Mouse (Mus musculus) stomach, postnatal 0 days (tissue): ENCODE measurements around the gene Cactin. TPM values are rescaled to one million over a fixed set of nuclear protein-coding genes. Genes with fewer than 3 reads are reported as not detected.

ENCODE experiments used
- ATAC-seq: fragments of 200-750 bp; cut with Nextera tagmentation; 2 replicates; pipeline ENCODE4 v1.8.0; 2017; ENCODE audit not compliant: low FRiP score, low TSS enrichment
- DNase-seq: peaks from one replicate; pipeline ENCODE4 v3.0.0-alpha.2; 2016; ENCODE audit warnings: low spot score
- H3K27ac ChIP-seq: fragments of 300-500 bp; sonication (generic); replicated peaks from 2 replicates; pipeline ENCODE4 v1.5.1; 2014; ENCODE audit warnings: mild to moderate bottlenecking, control low read depth
- H3K27me3 ChIP-seq: fragments of 300-500 bp; sonication (generic); 2 replicates; pipeline ENCODE4 v1.6.1; 2014; ENCODE audit warnings: low read length; ENCODE audit not compliant: control insufficient read depth, insufficient read depth
- H3K36me3 ChIP-seq: fragments of 300-500 bp; sonication (generic); 2 replicates; pipeline ENCODE4 v1.6.1; 2014; ENCODE audit warnings: low read length, mixed read lengths; ENCODE audit not compliant: control insufficient read depth, insufficient read depth
- H3K4me1 ChIP-seq: fragments of 300-500 bp; sonication (generic); replicated peaks from 2 replicates; pipeline ENCODE4 v1.6.1; 2014; ENCODE audit warnings: antibody characterized with exemption; ENCODE audit not compliant: control insufficient read depth, insufficient read depth
- H3K4me2 ChIP-seq: fragments of 300-500 bp; sonication (generic); replicated peaks from 2 replicates; pipeline ENCODE4 v1.6.1; 2014; ENCODE audit warnings: low read depth, mild to moderate bottlenecking, control low read depth, moderate library complexity
- H3K4me3 ChIP-seq: fragments of 300-500 bp; sonication (generic); 2 replicates; pipeline ENCODE4 v1.5.1; 2014; ENCODE audit warnings: low read depth, low read length, control low read depth
- H3K9ac ChIP-seq: fragments of 300-500 bp; sonication (generic); 2 replicates; pipeline ENCODE4 v1.6.1; 2014; ENCODE audit warnings: mild to moderate bottlenecking, low read length, control low read depth, mixed read lengths
- H3K9me3 ChIP-seq: fragments of 300-500 bp; sonication (generic); 2 replicates; pipeline ENCODE4 v1.6.1; 2016; ENCODE audit warnings: low read length; ENCODE audit not compliant: control insufficient read depth
- CTCF ChIP-seq: IDR thresholded peaks from 2 replicates; pipeline ENCODE4 v1.5.1; 2016; ENCODE audit warnings: antibody characterized with exemption, low read depth, mild to moderate bottlenecking, moderate library complexity
- EP300 ChIP-seq: optimal IDR thresholded peaks from 2 replicates; pipeline ENCODE3; 2016; ENCODE audit warnings: antibody characterized with exemption
- WGBS: fragments of 180-500 bp; shearing (Covaris S2); extraction: QIAGEN DNeasy Blood & Tissue Kit; methylation state at CpG from one replicate; pipeline ENCODE4 v1.1.7; 2014; 5-methylcytosine and 5-hydroxymethylcytosine counted together
- polyA plus RNA-seq: library from polyadenylated mRNA; unstranded; fragments of >200 nt; fragmentation: Nextera tagmentation; extraction: Ambion mirVana; gene quantifications from 2 replicates; pipeline ENCODE4 v1.2.1, GENCODE M21; 2015

The Cactin gene
- polyA plus RNA-seq, 1 experiment from 2014 or later: 16.2 TPM

DNA sequence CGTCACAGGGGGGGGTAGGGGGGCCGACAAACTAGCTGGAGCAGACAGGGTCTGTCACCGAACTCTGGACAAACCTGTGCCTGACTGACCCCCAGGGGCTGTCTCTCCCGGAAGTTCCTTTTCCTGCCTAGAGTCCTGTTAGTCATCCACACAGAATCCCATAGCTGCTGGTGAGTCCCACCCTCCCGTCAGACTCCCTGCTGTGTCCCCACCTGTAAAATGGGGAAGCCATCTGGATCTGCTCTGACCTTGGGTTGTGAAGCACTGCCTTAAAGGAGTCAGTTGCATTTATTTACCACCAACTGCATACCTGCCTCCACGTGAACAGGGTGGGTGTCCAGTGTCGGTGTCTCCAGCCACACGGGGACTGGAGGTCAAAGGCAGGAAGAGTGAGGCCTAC, 26.5 kb upstream of the Cactin start:
- Histone ChIP-seq H3K36me3 (no peaks in the 10 kb centered on the region), H3K4me3 (peak overlapping the region; percentile 73; the same call in 1 of the 2 replicates), H3K4me2 (peak overlapping the region; percentile 93), H3K9ac (peak overlapping the region; percentile 86; the same call in 1 of the 2 replicates), H3K27me3 (no peaks in the 10 kb centered on the region), H3K4me1 (peaks cover 7% of the 10 kb centered on the region), H3K9me3 (no peaks in the 10 kb centered on the region), H3K27ac (no peak overlapping the region)
- no peak for ATAC-seq
- no peak for DNase-seq
- WGBS: 50% methylated on average over 8 of the region's 8 CpGs
- TF ChIP-seq CTCF (no peak), EP300 (no peak)

DNA sequence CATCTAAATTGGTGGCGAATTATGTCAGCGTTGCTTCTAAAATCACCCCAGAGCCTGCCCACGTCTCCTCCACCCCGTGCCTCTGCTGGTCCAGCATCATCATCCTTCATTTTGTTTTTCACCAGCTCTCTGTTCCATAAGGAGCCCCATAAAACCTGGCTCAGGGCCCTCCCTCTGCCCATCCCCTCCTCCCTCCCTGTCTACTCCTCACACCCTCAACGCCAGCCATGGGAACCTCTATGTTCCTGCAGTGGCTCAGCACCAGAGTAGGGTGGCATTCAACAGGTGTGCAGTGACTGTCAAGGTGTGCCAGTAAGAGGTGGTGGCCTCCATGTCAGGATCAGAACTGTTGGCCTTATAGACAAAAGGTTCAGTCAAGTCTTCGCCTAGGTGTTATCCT, 25.7 kb upstream of the Cactin start:
- Histone ChIP-seq H3K36me3 (no peaks in the 10 kb centered on the region), H3K4me3 (no peak overlapping the region), H3K4me2 (no peak overlapping the region), H3K9ac (peak overlapping the region; percentile 8; the same call in 1 of the 2 replicates), H3K9me3 (no peaks in the 10 kb centered on the region), H3K27me3 (no peaks in the 10 kb centered on the region), H3K27ac (no peak overlapping the region), H3K4me1 (peaks cover 7% of the 10 kb centered on the region)
- ATAC-seq: no peak
- TF ChIP-seq CTCF (no peak), EP300 (no peak)
- no peak for DNase-seq
- WGBS: 81% methylated on average over 6 of the region's 6 CpGs

DNA sequence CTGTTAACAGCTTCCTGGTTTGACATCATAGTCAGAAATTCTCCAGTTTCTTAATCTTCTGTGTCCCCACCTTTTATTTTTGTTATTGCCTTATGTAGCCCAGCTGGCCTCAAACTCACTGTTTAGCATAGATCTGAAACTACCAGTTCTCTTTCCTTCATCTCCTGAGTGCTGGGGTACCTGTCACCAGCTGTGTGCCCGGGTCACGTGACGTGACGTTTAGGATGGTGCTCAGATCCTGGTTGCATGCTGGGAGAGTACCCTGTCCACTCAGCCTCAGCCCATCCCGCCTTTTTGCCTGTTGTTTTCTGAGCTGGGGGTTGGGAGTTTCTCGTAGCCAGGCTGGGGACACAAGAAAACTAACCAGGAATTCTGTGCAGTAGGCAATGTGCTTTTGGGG, 23.7 kb upstream of the Cactin start:
- no peak for ATAC-seq
- Histone ChIP-seq H3K27me3 (no peaks in the 10 kb centered on the region), H3K9me3 (no peaks in the 10 kb centered on the region), H3K36me3 (no peaks in the 10 kb centered on the region), H3K4me3 (no peak overlapping the region), H3K27ac (peak overlapping the region; percentile 73), H3K9ac (peak overlapping the region; percentile 27; the same call in 1 of the 2 replicates), H3K4me1 (peaks cover 7% of the 10 kb centered on the region), H3K4me2 (no peak overlapping the region)
- 77% methylated on average over 6 of the region's 6 CpGs for WGBS
- no peak for DNase-seq
- no peak for TF ChIP-seq EP300
- no peak for TF ChIP-seq CTCF

DNA sequence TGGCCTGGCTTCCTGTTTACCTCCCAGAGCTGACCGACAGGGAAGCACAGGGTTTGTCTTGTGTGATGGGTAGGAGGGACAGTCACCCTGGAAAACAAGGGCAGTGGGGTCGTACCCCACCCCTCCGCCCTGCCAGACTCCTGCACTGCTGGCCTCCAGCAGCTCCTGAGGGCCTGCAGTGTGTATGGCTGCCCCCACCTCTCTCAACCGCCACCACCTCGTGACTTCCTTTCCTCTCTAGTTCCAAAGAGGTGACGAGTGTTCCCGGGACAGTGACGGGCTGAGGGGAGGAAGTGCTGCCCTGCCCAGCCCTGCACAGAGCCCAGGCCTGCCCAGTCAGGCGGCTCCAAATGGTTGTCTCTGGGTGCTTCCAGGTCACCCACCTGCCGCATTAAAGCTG, 23.1 kb upstream of the Cactin start:
- WGBS: 51% methylated on average over 10 of the region's 10 CpGs
- Histone ChIP-seq H3K27me3 (no peaks in the 10 kb centered on the region), H3K4me1 (peaks cover 7% of the 10 kb centered on the region), H3K36me3 (no peaks in the 10 kb centered on the region), H3K27ac (peak overlapping the region; percentile 73), H3K9ac (peak overlapping the region; percentile 27; the same call in 1 of the 2 replicates), H3K4me3 (no peak overlapping the region), H3K4me2 (no peak overlapping the region), H3K9me3 (no peaks in the 10 kb centered on the region)
- no peak for ATAC-seq
- no peak for TF ChIP-seq EP300
- TF ChIP-seq CTCF: no peak
- DNase-seq: no peak

DNA sequence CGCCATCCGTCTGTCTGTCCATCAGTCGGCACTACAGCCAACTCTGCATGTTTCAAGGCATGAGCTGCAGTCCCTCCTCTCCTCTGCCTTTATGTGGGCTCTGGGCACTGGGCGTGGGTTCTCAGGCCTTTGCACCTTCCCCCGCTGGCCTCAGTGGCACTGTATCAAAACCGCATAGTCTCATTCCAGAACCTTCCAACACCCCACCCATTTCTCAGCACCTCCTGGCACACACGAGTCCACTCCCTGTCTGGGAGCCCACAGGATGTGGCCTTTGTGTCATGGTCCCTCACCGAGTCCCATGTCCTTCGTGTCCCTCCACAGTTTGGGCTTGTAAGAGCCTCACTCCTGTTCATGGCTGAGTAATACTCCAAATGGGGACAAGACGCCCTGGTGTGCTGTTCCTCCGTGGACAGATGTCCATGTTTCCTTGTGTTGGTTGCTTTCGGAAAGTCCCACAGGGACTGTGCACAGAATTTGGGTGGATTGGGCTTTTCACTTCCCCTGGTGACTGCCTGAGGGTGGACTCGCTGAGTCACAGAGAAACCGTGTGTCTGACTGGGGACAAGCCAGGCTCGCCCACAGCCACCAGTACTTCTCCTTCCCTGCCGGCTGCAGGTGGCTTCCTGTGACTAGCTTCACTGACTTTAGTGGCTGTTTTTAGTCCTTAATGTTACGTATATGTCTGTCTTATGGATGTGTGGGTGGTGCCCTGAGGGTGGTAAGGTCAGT, 22.4 kb upstream of the Cactin start:
- Histone ChIP-seq H3K9me3 (no peaks in the 10 kb centered on the region), H3K4me1 (peaks cover 12% of the 10 kb centered on the region), H3K4me3 (no peak overlapping the region), H3K36me3 (no peaks in the 10 kb centered on the region), H3K9ac (no peak overlapping the region), H3K27ac (peak overlapping the region; percentile 73), H3K4me2 (no peak overlapping the region), H3K27me3 (no peaks in the 10 kb centered on the region)
- DNase-seq (no peak), ATAC-seq (no peak)
- 85% methylated on average over 17 of the region's 17 CpGs for WGBS
- TF ChIP-seq CTCF: no peak
- TF ChIP-seq EP300: no peak

DNA sequence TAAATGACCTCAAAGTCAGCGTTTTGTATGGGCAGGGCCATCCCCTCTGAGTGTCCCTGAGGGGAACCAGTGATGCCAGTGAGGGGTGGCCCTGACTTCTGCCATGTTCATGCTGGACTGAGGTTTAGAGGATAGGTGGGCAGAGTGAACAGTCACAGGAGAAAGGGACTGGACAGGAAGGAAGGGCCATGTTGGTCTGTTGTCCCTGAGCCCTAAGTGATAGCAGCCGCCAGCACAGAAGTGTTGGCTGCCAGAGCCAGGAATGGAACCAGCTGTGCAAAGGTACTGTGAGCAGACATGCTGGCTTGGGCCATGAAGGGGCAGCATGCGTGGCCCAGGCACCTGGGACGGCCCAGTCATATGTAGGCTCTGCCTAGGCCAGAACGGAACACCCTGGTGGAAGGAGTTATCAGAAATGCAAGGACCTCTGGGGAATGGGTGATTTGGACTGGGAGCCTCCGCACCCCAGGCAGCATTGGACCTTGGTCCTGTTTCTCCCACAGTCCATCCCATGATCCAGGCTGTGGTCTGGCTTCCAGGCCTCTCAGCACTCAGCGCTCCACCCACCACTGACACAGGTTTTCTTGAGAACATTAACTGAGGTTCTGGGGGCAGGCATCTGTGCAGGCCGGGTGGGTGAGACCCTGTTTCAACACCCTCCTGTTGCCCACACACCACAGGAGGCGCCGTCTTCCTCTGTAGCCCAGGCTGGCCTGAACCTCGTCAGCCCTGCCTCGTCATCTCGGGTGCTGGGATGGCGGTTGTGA, 21.1 kb upstream of the Cactin start:
- no peaks in the 10 kb centered on the region for H3K27me3 ChIP-seq
- peaks cover 6% of the 10 kb centered on the region for H3K4me1 ChIP-seq
- no peak overlapping the region for H3K4me3 ChIP-seq
- H3K9me3 ChIP-seq: no peaks in the 10 kb centered on the region
- WGBS: 83% methylated on average over 14 of the region's 14 CpGs
- DNase-seq: no peak
- ATAC-seq: no peak
- H3K9ac ChIP-seq: peak overlapping the region; percentile 13
- TF ChIP-seq CTCF: no peak
- TF ChIP-seq EP300: no peak
- H3K36me3 ChIP-seq: no peaks in the 10 kb centered on the region
- no peak overlapping the region for H3K27ac ChIP-seq
- no peak overlapping the region for H3K4me2 ChIP-seq
